Mouse (Mus musculus) hindbrain, embryonic 16.5 days (tissue): ENCODE data around the gene Zfp106. TPM values are rescaled to one million over a fixed set of nuclear protein-coding genes. Genes with fewer than 3 reads are reported as not detected.

ENCODE experiments used
- ATAC-seq: fragments of 200-750 bp; cut with Nextera tagmentation; 2 replicates; pipeline ENCODE4 v1.8.0; 2017; ENCODE audit warnings: moderate TSS enrichment, moderate library complexity
- H3K27ac ChIP-seq: fragments of 300-500 bp; sonication (generic); 2 replicates; pipeline ENCODE4 v1.5.1; 2014; ENCODE audit warnings: low read depth, mild to moderate bottlenecking, control low read depth, low read length, moderate library complexity
- H3K27me3 ChIP-seq: fragments of 300-500 bp; sonication (generic); replicated peaks from 2 replicates; pipeline ENCODE4 v1.6.1; 2014; ENCODE audit warnings: low read length; ENCODE audit not compliant: control insufficient read depth, insufficient read depth
- H3K36me3 ChIP-seq: fragments of 300-500 bp; sonication (generic); 2 replicates; pipeline ENCODE4 v1.6.1; 2014; ENCODE audit warnings: mild to moderate bottlenecking, low read length, moderate library complexity, mixed read lengths; ENCODE audit not compliant: control insufficient read depth, insufficient read depth
- H3K4me1 ChIP-seq: fragments of 300-500 bp; sonication (generic); 2 replicates; pipeline ENCODE4 v1.6.1; 2014; ENCODE audit warnings: low read depth, low read length; ENCODE audit not compliant: control insufficient read depth, insufficient read depth
- H3K4me2 ChIP-seq: fragments of 300-500 bp; sonication (generic); 2 replicates; pipeline ENCODE4 v1.6.1; 2014; ENCODE audit warnings: mild to moderate bottlenecking, low read length, control low read depth, moderate library complexity
- H3K4me3 ChIP-seq: fragments of 300-500 bp; sonication (generic); 2 replicates; pipeline ENCODE4 v1.5.1; 2014; ENCODE audit warnings: mild to moderate bottlenecking, low read length, control low read depth, moderate library complexity
- H3K9ac ChIP-seq: fragments of 300-500 bp; sonication (generic); 2 replicates; pipeline ENCODE4 v1.6.1; 2014; ENCODE audit warnings: low read depth, mild to moderate bottlenecking, control low read depth, low read length, moderate library complexity
- H3K9me3 ChIP-seq: fragments of 300-500 bp; sonication (generic); 2 replicates; pipeline ENCODE4 v1.6.1; 2014; ENCODE audit warnings: mild to moderate bottlenecking, low read length, moderate library complexity; ENCODE audit not compliant: control insufficient read depth
- WGBS: fragments of 180-500 bp; shearing (Covaris S2); extraction: QIAGEN DNeasy Blood & Tissue Kit; methylation state at CpG from one replicate; pipeline ENCODE4 v1.1.7; 2014; 5-methylcytosine and 5-hydroxymethylcytosine counted together
- polyA plus RNA-seq: library from polyadenylated mRNA; unstranded; fragments of >200 nt; fragmentation: Nextera tagmentation; extraction: Ambion mirVana; gene quantifications from 2 replicates; pipeline ENCODE4 v1.2.1, GENCODE M21; 2015

Zfp106 gene
- polyA plus RNA-seq, 1 experiment from 2014 or later, result 31.7 TPM

DNA sequence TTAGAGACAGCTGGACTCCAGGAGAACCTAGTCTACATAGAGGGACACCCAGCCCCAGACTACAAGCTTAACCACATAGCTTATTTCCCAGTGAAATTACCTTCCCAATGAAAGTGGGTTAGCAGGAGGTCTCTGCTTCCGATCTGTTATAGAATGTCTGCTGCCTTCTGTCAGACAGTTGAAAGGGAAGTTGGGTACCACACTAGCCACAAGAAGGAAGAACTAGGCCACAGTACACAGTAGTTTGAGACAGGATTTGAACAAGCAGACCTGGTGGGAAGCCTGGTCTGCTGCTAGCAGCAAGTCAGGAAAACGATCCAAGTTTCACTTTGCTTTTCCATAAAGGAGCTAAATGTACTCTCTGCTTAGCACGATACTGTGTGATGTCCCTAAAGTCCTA is 94.4 kb downstream of the Zfp106 start:
- WGBS, result 89% methylated on average over 3 of the region's 3 CpGs

DNA sequence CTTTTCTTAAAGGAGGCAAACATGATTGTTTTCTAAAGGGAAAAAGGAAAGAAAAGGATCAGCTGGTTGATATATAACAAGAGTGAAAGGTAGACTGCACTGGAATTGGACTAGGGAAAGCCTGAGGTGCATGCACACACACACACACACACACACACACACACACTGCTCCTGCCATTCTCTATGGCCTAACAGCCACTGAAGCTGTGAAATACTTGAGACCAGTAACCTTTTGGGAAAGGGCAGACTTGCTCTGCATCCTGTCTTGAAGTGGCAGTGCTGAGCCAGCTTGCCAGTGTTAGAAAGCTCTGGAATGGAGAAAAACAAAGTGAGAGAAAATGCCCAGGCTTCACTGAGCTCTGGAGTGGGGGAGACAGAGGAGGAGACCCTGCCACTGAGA is 95.6 kb downstream of the Zfp106 start:
- no peak for ATAC-seq
- H3K27ac ChIP-seq, result no peak overlapping the region
- no peaks in the 10 kb centered on the region for H3K4me1 ChIP-seq
- H3K9me3 ChIP-seq, result no peaks in the 10 kb centered on the region
- no peak overlapping the region for H3K4me3 ChIP-seq
- no peak overlapping the region for H3K9ac ChIP-seq
- no peak overlapping the region for H3K4me2 ChIP-seq
- H3K27me3 ChIP-seq, result no peaks in the 10 kb centered on the region
- H3K36me3 ChIP-seq, result no peaks in the 10 kb centered on the region

More for the DNA sequence above, 94.4 kb downstream of the Zfp106 start:
- Histone ChIP-seq H3K4me2 (no peak overlapping the region), H3K9ac (no peak overlapping the region), H3K27me3 (no peaks in the 10 kb centered on the region), H3K9me3 (no peaks in the 10 kb centered on the region), H3K4me1 (no peaks in the 10 kb centered on the region), H3K27ac (no peak overlapping the region), H3K36me3 (no peaks in the 10 kb centered on the region), H3K4me3 (no peak overlapping the region)
- ATAC-seq, result no peak

DNA sequence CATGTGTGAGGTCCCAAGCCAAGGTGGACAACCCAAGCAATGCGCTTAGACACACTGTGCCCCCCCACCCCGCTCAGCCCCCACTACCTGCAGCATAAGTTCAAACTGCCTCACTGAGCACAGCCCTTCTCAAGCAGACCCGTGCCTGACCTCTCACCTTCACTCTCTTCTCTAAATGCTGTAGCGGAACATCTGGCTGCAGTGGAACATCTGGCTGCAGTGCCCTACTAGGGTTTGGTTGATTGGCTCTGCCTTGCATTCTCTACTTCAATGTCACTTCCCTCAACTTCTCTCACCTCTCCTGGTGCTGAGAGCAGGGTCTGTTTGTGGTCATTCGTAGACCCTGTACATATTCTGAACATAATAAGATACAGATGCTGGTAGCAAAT is 98.3 kb downstream of the Zfp106 start:
- H3K9me3 ChIP-seq, result no peaks in the 10 kb centered on the region
- H3K27me3 ChIP-seq, result no peaks in the 10 kb centered on the region
- H3K36me3 ChIP-seq, result no peaks in the 10 kb centered on the region
- ATAC-seq, result no peak
- H3K4me1 ChIP-seq, result no peaks in the 10 kb centered on the region
- H3K27ac ChIP-seq, result no peak overlapping the region
- no peak overlapping the region for H3K4me3 ChIP-seq
- no peak overlapping the region for H3K4me2 ChIP-seq
- WGBS, result 87% methylated on average over 5 of the region's 5 CpGs
- H3K9ac ChIP-seq, result no peak overlapping the region

DNA sequence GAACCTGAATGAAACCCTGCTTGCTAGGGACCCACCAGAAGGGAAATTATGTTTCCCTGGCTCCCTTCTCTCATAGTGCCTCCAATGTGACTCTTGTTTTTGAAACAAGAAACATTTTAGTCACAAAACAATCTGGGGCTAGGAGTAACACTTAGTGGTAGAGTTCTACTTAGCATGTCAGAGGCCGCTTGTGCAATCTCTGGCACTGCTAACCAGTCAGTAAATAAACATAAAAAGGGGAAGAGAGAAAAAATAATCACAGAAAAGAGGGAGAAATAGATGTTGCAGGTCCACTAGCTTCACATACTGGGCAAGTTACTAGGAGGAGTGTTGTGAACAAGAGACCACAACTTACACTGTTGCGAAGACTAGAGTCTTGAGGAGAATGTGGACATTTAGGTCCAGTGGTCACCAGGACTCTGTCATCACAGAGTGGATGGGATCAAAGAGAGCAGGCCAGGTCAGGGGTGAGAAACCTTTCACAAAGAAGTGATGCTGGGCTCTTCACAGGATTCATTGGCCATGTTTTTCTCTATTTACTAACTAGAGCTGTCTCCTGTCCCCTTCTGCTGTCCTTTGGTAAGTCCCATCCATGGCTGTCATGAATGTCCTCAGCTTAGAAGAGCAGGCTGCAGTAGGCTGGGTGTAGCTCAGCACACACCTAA is 98.8 kb downstream of the Zfp106 start:
- H3K4me2 ChIP-seq, result no peak overlapping the region
- WGBS, result 91% methylated on average over 2 of the region's 2 CpGs
- H3K36me3 ChIP-seq, result no peaks in the 10 kb centered on the region

DNA sequence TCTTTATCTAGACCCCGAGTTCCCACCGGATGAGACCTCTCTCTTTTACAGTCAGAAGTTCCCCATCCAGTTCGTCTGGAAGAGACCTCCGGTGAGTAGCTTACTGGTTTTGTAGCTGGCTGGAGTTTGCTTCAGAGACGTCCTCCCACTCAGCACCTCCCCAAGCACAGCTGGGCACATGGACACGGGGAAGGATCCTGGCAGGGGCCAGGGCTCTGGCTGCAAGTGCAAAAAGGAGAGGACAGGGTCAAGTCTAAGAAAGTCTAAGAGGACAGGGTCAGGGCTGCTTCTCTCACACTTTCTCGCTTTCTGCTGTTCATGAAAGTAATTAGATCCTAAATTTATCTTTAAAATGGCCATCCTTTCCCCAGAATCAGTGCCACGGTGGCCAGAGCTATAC is 99.6 kb downstream of the Zfp106 start:
- H3K4me2 ChIP-seq, result no peak overlapping the region
- H3K9me3 ChIP-seq, result no peaks in the 10 kb centered on the region
- H3K36me3 ChIP-seq, result no peaks in the 10 kb centered on the region
- 77% methylated on average over 8 of the region's 8 CpGs for WGBS
- no peak overlapping the region for H3K27ac ChIP-seq
- no peak for ATAC-seq
- H3K4me3 ChIP-seq, result no peak overlapping the region
- H3K4me1 ChIP-seq, result no peaks in the 10 kb centered on the region
- no peak overlapping the region for H3K9ac ChIP-seq
- no peaks in the 10 kb centered on the region for H3K27me3 ChIP-seq

More for the DNA sequence above, 98.8 kb downstream of the Zfp106 start:
- H3K9me3 ChIP-seq, result no peaks in the 10 kb centered on the region
- H3K4me3 ChIP-seq, result no peak overlapping the region
- no peak overlapping the region for H3K9ac ChIP-seq
- no peaks in the 10 kb centered on the region for H3K4me1 ChIP-seq
- no peak for ATAC-seq
- H3K27me3 ChIP-seq, result no peaks in the 10 kb centered on the region
- H3K27ac ChIP-seq, result no peak overlapping the region

DNA sequence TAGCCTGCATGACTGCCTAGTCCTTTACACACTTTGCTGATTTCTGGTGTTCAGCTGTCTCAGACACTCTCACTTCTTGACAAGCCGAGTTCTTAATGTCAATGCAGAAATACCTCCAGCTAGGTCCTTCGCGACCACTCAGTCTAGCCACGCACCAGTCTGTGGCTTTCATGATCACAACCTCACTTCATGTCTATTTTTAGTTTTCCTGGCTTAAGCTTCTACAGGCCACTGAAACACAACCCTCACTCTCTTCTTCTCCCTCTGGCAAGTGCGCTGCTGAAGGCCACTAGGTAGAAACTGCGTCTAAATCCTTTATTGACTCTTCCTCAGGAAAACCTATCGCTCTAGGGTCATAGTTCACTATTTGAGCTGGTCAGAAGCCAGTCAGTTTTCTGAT is 100.3 kb downstream of the Zfp106 start:
- 91% methylated on average over 7 of the region's 7 CpGs for WGBS
- H3K36me3 ChIP-seq, result no peaks in the 10 kb centered on the region
- no peak overlapping the region for H3K4me3 ChIP-seq
- no peaks in the 10 kb centered on the region for H3K9me3 ChIP-seq
- H3K27ac ChIP-seq, result no peak overlapping the region
- H3K4me2 ChIP-seq, result no peak overlapping the region
- ATAC-seq, result no peak
- H3K4me1 ChIP-seq, result no peaks in the 10 kb centered on the region
- H3K27me3 ChIP-seq, result no peaks in the 10 kb centered on the region
- H3K9ac ChIP-seq, result no peak overlapping the region

DNA sequence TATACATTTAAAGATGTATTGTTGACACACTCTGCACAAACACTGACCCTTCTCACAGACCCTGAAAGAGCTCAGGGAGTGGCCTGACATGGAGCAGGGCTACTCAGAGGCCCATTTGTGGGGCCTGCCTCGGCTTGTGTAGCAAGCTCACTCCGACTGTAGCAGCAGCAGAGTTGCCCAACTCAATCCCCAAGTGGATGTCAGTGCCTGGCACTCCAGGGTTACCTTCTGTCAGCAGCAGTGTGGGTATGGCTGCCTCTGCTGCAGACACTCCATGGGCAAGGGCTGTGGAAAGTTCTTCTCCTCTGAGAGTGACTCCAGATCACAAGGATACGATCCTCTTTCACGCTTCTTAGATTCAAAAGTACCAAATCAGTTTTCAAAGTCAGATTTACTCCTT is 103.4 kb downstream of the Zfp106 start:
- Histone ChIP-seq H3K36me3 (no peaks in the 10 kb centered on the region), H3K4me1 (no peaks in the 10 kb centered on the region), H3K9ac (no peak overlapping the region), H3K4me2 (no peak overlapping the region), H3K27me3 (no peaks in the 10 kb centered on the region), H3K4me3 (no peak overlapping the region), H3K9me3 (no peaks in the 10 kb centered on the region), H3K27ac (no peak overlapping the region)
- WGBS, result 90% methylated on average over 4 of the region's 4 CpGs
- no peak for ATAC-seq

Other genes with a start within 250 kb of the Zfp106 start
- not detected in 2 replicates for gene Pla2g4f, start 249.7 kb downstream of the Zfp106 start, polyA plus RNA-seq
- 43.0 and 44.5 TPM in 2 replicates for gene Vps39, start 210.7 kb downstream of the Zfp106 start, polyA plus RNA-seq
- gene Ganc, start 159.9 kb downstream of the Zfp106 start, polyA plus RNA-seq, result 10.2 and 11.4 TPM in 2 replicates
- gene Tmem87a, start 159.7 kb downstream of the Zfp106 start, polyA plus RNA-seq, result 6.3 and 7.2 TPM in 2 replicates
- gene Capn3, start 107.8 kb downstream of the Zfp106 start, polyA plus RNA-seq, result 0.54 and 0.79 TPM in 2 replicates
- gene Snap23, start 3.8 kb upstream of the Zfp106 start, polyA plus RNA-seq, result 18.4 and 19.9 TPM in 2 replicates
- 25.3 and 26.8 TPM in 2 replicates for gene Haus2, start 45.5 kb upstream of the Zfp106 start, polyA plus RNA-seq
- 35.8 and 37.6 TPM in 2 replicates for gene Lrrc57, start 45.7 kb upstream of the Zfp106 start, polyA plus RNA-seq
- 3.3 and 3.5 TPM in 2 replicates for gene Stard9, start 65.3 kb upstream of the Zfp106 start, polyA plus RNA-seq